Mouse (Mus musculus): ENCODE data around the gene Cma1. TPM values are rescaled to one million over a fixed set of nuclear protein-coding genes. Genes with fewer than 3 reads are reported as not detected.

Gene Cma1
- polyA plus RNA-seq, 1 experiment from 2014 or later: not detected

- H3K27me3 ChIP-seq (ENCODE audit: control insufficient read depth, insufficient read depth, low read length): no peaks in the 10 kb centered on the region
- H3K4me2 ChIP-seq: peak within 1 kb of the TSS; percentile 93
- WGBS (ENCODE audit: insufficient replicate concordance): 2% methylated on average over 39 of the region's 39 CpGs
- H3K36me3 ChIP-seq (ENCODE audit: control insufficient read depth, insufficient read depth, low read length): peaks cover 14% of the 10 kb centered on the region
- peaks cover 7% of the 10 kb centered on the region for H3K4me1 ChIP-seq (ENCODE audit: control insufficient read depth, insufficient read depth, low read length)
- H3K9me3 ChIP-seq (replicated peaks; ENCODE audit: control insufficient read depth, low read length): no peaks in the 10 kb centered on the region
- peak within 1 kb of the TSS; percentile 82 for H3K9ac ChIP-seq (ENCODE audit: low read depth, low read length)
- ATAC-seq (replicated peaks; ENCODE audit: insufficient number of reproducible peaks, low FRiP score, low TSS enrichment): peak; percentile 76; the same call in 1 of the 2 replicates
- H3K4me3 ChIP-seq (ENCODE audit: low read depth, low read length): peak within 1 kb of the TSS; percentile 53
- peak within 1 kb of the TSS; percentile 70 for H3K27ac ChIP-seq (ENCODE audit: low read depth, low read length)
Measured at GRCm38 (mm10) chr14:55899701-55900413, 44.6 kb downstream of the Cma1 start, which contains the start of gene Sdr39u1. Gene Sdr39u1, minus strand, starts transcription at chr14:55900293.

DNA sequence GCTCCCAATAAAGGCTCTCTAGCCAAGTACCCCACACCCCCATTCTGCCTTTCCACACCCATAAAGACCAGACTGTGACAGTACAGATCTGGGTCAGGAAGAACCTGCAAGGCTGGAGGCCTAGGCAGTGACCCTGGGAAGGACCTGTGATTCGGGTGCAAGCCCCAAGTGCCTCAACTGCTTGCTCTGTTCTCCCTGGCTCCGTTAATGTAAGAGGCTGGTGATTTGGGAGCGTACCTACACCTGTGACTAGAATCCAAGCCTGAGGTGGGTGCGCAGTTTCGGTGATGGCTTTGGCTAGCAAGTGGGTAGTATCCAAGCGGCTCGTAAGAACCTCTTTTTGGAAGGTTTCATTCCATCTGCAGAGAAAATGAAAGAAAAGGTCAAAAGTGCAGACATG, 45.5 kb downstream of the Cma1 start:
- no peak overlapping the region for H3K27ac ChIP-seq (ENCODE audit: low read depth, low read length)
- WGBS (ENCODE audit: insufficient replicate concordance): 89% methylated on average over 7 of the region's 7 CpGs

GRCm38 (mm10) chr14:55897671-55898070, 46.8 kb downstream of the Cma1 start:
- H3K27ac ChIP-seq (ENCODE audit: low read depth, low read length): no peak overlapping the region
- H3K27me3 ChIP-seq (ENCODE audit: control insufficient read depth, insufficient read depth, low read length): no peaks in the 10 kb centered on the region
- no peaks in the 10 kb centered on the region for H3K9me3 ChIP-seq (replicated peaks; ENCODE audit: control insufficient read depth, low read length)
- H3K4me1 ChIP-seq (ENCODE audit: control insufficient read depth, insufficient read depth, low read length): peaks cover 7% of the 10 kb centered on the region
- ATAC-seq (replicated peaks; ENCODE audit: insufficient number of reproducible peaks, low FRiP score, low TSS enrichment): no peak
- H3K36me3 ChIP-seq (ENCODE audit: control insufficient read depth, insufficient read depth, low read length): peaks cover 21% of the 10 kb centered on the region
- no peak overlapping the region for H3K4me3 ChIP-seq (ENCODE audit: low read depth, low read length)
- 89% methylated on average over 12 of the region's 12 CpGs for WGBS (ENCODE audit: insufficient replicate concordance)
- H3K9ac ChIP-seq (ENCODE audit: low read depth, low read length): no peak overlapping the region
- no peak overlapping the region for H3K4me2 ChIP-seq

More for the DNA sequence above, 45.5 kb downstream of the Cma1 start:
- no peak for ATAC-seq (replicated peaks; ENCODE audit: insufficient number of reproducible peaks, low FRiP score, low TSS enrichment)
- Histone ChIP-seq H3K4me3 (ENCODE audit: low read depth, low read length) (no peak overlapping the region), H3K4me2 (peak overlapping the region; percentile 93), H3K9me3 (replicated peaks; ENCODE audit: control insufficient read depth, low read length) (no peaks in the 10 kb centered on the region), H3K4me1 (ENCODE audit: control insufficient read depth, insufficient read depth, low read length) (peaks cover 7% of the 10 kb centered on the region), H3K36me3 (ENCODE audit: control insufficient read depth, insufficient read depth, low read length) (peaks cover 19% of the 10 kb centered on the region), H3K9ac (ENCODE audit: low read depth, low read length) (no peak overlapping the region), H3K27me3 (ENCODE audit: control insufficient read depth, insufficient read depth, low read length) (no peaks in the 10 kb centered on the region)

Other genes with a start within 250 kb of the Cma1 start
- 0.13 and 0.30 TPM in 2 replicates for gene Tgm1, start 230.7 kb downstream of the Cma1 start, polyA plus RNA-seq (2014; fragmentation: Nextera tagmentation; extraction: Ambion mirVana)
- gene Rabggta, start 222.4 kb downstream of the Cma1 start, polyA plus RNA-seq (2014; fragmentation: Nextera tagmentation; extraction: Ambion mirVana): 19.1 and 19.7 TPM in 2 replicates
- gene Dhrs1, start 199.0 kb downstream of the Cma1 start, polyA plus RNA-seq (2014; fragmentation: Nextera tagmentation; extraction: Ambion mirVana): 56.4 and 60.3 TPM in 2 replicates
- 25.1 and 26.3 TPM in 2 replicates for gene Nop9, start 199.0 kb downstream of the Cma1 start, polyA plus RNA-seq (2014; fragmentation: Nextera tagmentation; extraction: Ambion mirVana)
- gene Cideb, start 186.2 kb downstream of the Cma1 start, polyA plus RNA-seq (2014; fragmentation: Nextera tagmentation; extraction: Ambion mirVana): 1.4 and 1.7 TPM in 2 replicates
- 0.16 and 1.0 TPM in 2 replicates for gene Ltb4r2, start 183.2 kb downstream of the Cma1 start, polyA plus RNA-seq (2014; fragmentation: Nextera tagmentation; extraction: Ambion mirVana)
- gene Ltb4r1, start 178.7 kb downstream of the Cma1 start, polyA plus RNA-seq (2014; fragmentation: Nextera tagmentation; extraction: Ambion mirVana): 0.11 and 0.21 TPM in 2 replicates
- 13.2 and 19.7 TPM in 2 replicates for gene Adcy4, start 160.6 kb downstream of the Cma1 start, polyA plus RNA-seq (2014; fragmentation: Nextera tagmentation; extraction: Ambion mirVana)
- gene Ripk3, start 155.8 kb downstream of the Cma1 start, polyA plus RNA-seq (2014; fragmentation: Nextera tagmentation; extraction: Ambion mirVana): 19.6 and 19.8 TPM in 2 replicates
- 15.5 and 16.9 TPM in 2 replicates for gene Nfatc4, start 121.5 kb downstream of the Cma1 start, polyA plus RNA-seq (2014; fragmentation: Nextera tagmentation; extraction: Ambion mirVana)
- gene Nynrin, start 90.7 kb downstream of the Cma1 start, polyA plus RNA-seq (2014; fragmentation: Nextera tagmentation; extraction: Ambion mirVana): 12.5 and 20.3 TPM in 2 replicates
- 0.30 and 0.42 TPM in 2 replicates for gene Cbln3, start 60.3 kb downstream of the Cma1 start, polyA plus RNA-seq (2014; fragmentation: Nextera tagmentation; extraction: Ambion mirVana)
- 6.0 and 8.9 TPM in 2 replicates for gene Khnyn, start 59.7 kb downstream of the Cma1 start, polyA plus RNA-seq (2014; fragmentation: Nextera tagmentation; extraction: Ambion mirVana)
- 36.9 and 42.2 TPM in 2 replicates for gene Sdr39u1, start 44.4 kb downstream of the Cma1 start, polyA plus RNA-seq (2014; fragmentation: Nextera tagmentation; extraction: Ambion mirVana)
- not detected in 2 replicates for gene Cma2, start 6.3 kb upstream of the Cma1 start, polyA plus RNA-seq (2014; fragmentation: Nextera tagmentation; extraction: Ambion mirVana)
- not detected in 2 replicates for gene Mcpt1, start 73.3 kb upstream of the Cma1 start, polyA plus RNA-seq (2014; fragmentation: Nextera tagmentation; extraction: Ambion mirVana)
- not detected in 2 replicates for gene Mcpt9, start 85.8 kb upstream of the Cma1 start, polyA plus RNA-seq (2014; fragmentation: Nextera tagmentation; extraction: Ambion mirVana)
- gene Mcpt2, start 97.4 kb upstream of the Cma1 start, polyA plus RNA-seq (2014; fragmentation: Nextera tagmentation; extraction: Ambion mirVana): not detected in 2 replicates
- gene Mcpt4, start 117.6 kb upstream of the Cma1 start, polyA plus RNA-seq (2014; fragmentation: Nextera tagmentation; extraction: Ambion mirVana): not detected in 2 replicates
- not detected in 2 replicates for gene Mcpt8, start 140.6 kb upstream of the Cma1 start, polyA plus RNA-seq (2014; fragmentation: Nextera tagmentation; extraction: Ambion mirVana)
- 0.21 TPM in 1 of 2 replicates, not detected in the other for gene Ctsg, start 157.9 kb upstream of the Cma1 start, polyA plus RNA-seq (2014; fragmentation: Nextera tagmentation; extraction: Ambion mirVana)
- not detected in 2 replicates for gene Gzme, start 175.9 kb upstream of the Cma1 start, polyA plus RNA-seq (2014; fragmentation: Nextera tagmentation; extraction: Ambion mirVana)
- gene Gzmd, start 187.9 kb upstream of the Cma1 start, polyA plus RNA-seq (2014; fragmentation: Nextera tagmentation; extraction: Ambion mirVana): not detected in 2 replicates
- not detected in 2 replicates for gene Gzmg, start 214.9 kb upstream of the Cma1 start, polyA plus RNA-seq (2014; fragmentation: Nextera tagmentation; extraction: Ambion mirVana)
- not detected in 2 replicates for gene Gzmn, start 229.9 kb upstream of the Cma1 start, polyA plus RNA-seq (2014; fragmentation: Nextera tagmentation; extraction: Ambion mirVana)